Mouse (Mus musculus) embryo, embryonic 10 days (tissue): Measurements from ENCODE around the gene Hoxd13.

Source experiments
- DNase-seq: peaks from one replicate; pipeline ENCODE4 v3.0.0-alpha.2; 2015; ENCODE audit warnings: low spot score

The Hoxd13 gene

GRCm38 (mm10) chr2:74708676-74709075 is 40.6 kb downstream of the Hoxd13 start:
- peak; percentile 32 for DNase-seq

- DNase-seq = no peak
Observed at GRCm38 (mm10) chr2:74709465-74710419, 41.6 kb downstream of the Hoxd13 start.

GRCm38 (mm10) chr2:74710929-74711543 is 42.9 kb downstream of the Hoxd13 start:
- DNase-seq = peak; percentile 45

GRCm38 (mm10) chr2:74711721-74712621 is 43.9 kb downstream of the Hoxd13 start, which contains the start of the genes Hoxd3 and Hoxd4:
TSS of gene Hoxd3 (plus strand) at chr2:74711927.
TSS of gene Hoxd4 (plus strand) at chr2:74711929.
- DNase-seq = peak; percentile 75

- DNase-seq = peak; percentile 34
Observed at GRCm38 (mm10) chr2:74713239-74714150, 45.4 kb downstream of the Hoxd13 start.

- DNase-seq = peak; percentile 63
Observed at GRCm38 (mm10) chr2:74714156-74714789, 46.2 kb downstream of the Hoxd13 start.

- DNase-seq = peak; percentile 79
Observed at GRCm38 (mm10) chr2:74714881-74715280, 46.8 kb downstream of the Hoxd13 start.

GRCm38 (mm10) chr2:74715504-74716241 is 47.6 kb downstream of the Hoxd13 start:
- DNase-seq = peak; percentile 97

- no peak for DNase-seq
Observed at GRCm38 (mm10) chr2:74720384-74720783, 52.3 kb downstream of the Hoxd13 start.

- DNase-seq = peak; percentile 51
Observed at GRCm38 (mm10) chr2:74720955-74721491, 52.9 kb downstream of the Hoxd13 start.
